Mouse (Mus musculus) E14TG2a.4 (cell line): ENCODE results near the gene Wwc2.

Source experiments
- CTCF ChIP-seq: conservative IDR thresholded peaks from 2 replicates; pipeline ENCODE4 v1.5.1; 2014; ENCODE audit warnings: low read length
- NANOG ChIP-seq: IDR thresholded peaks from 2 replicates; pipeline ENCODE4 v1.6.1; 2014; ENCODE audit warnings: borderline replicate concordance, low read length, mixed read lengths
- POU5F1 ChIP-seq: IDR thresholded peaks from 2 replicates; pipeline ENCODE4 v1.6.1; 2014; ENCODE audit warnings: low read length, borderline replicate concordance

DNA sequence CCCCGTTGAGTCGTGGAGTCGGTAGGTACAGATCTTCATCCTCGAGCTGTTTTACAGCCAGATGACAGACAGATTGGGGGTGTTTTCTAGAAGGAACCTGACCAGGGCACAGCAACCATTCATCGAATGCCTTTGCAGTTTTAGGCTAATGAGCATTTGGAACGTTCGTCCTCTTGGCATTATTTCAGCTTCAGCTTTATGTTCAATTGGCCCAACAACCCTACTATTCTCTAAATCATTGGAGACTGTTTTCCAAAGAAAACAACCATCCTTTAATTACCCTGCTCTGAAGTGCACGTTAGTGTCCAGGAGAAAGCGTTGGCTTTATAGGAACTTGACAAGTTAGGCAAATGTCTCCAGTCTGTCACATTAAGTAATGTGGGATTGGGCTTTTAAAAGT is 54.3 kb downstream of the Wwc2 start:
- no peak for TF ChIP-seq CTCF
- TF ChIP-seq NANOG, result no peak
- TF ChIP-seq POU5F1, result no peak
